Mouse (Mus musculus) E14TG2a.4 (cell line): ENCODE measurements around the gene Cd200.

ENCODE experiments used
- CTCF ChIP-seq: conservative IDR thresholded peaks from 2 replicates; pipeline ENCODE4 v1.5.1; 2014; ENCODE audit warnings: low read length
- NANOG ChIP-seq: IDR thresholded peaks from 2 replicates; pipeline ENCODE4 v1.6.1; 2014; ENCODE audit warnings: borderline replicate concordance, low read length, mixed read lengths
- POU5F1 ChIP-seq: IDR thresholded peaks from 2 replicates; pipeline ENCODE4 v1.6.1; 2014; ENCODE audit warnings: low read length, borderline replicate concordance

DNA sequence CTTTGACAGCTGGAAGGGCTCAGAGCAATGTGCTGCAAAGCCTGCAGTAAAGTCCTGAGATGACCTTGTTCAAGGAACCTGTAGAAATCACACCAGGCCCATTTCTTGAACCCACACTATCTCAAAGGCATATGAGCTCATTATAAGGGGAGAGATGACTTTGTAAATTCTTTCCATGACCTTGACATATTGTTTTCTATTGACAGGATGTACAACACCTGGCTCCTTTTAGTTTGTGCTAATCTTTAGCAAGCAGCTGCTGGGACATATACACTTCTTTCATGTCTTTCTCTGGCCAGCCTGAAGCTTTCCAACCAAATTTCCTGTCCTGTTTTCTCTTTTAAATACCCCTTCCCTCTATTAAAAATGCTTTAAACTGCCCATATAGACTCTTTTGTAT is 47.4 kb downstream of the Cd200 start:
- no peak for TF ChIP-seq CTCF
- TF ChIP-seq NANOG: no peak
- TF ChIP-seq POU5F1: no peak
